Mouse (Mus musculus): ENCODE results near the gene Cep41. TPM values are rescaled to one million over a fixed set of nuclear protein-coding genes. Genes with fewer than 3 reads are reported as not detected.

Cep41 gene
- 21.1 and 33.9 TPM in 2 replicates for polyA plus RNA-seq (2012; ENCODE audit: low replicate concordance)

DNA sequence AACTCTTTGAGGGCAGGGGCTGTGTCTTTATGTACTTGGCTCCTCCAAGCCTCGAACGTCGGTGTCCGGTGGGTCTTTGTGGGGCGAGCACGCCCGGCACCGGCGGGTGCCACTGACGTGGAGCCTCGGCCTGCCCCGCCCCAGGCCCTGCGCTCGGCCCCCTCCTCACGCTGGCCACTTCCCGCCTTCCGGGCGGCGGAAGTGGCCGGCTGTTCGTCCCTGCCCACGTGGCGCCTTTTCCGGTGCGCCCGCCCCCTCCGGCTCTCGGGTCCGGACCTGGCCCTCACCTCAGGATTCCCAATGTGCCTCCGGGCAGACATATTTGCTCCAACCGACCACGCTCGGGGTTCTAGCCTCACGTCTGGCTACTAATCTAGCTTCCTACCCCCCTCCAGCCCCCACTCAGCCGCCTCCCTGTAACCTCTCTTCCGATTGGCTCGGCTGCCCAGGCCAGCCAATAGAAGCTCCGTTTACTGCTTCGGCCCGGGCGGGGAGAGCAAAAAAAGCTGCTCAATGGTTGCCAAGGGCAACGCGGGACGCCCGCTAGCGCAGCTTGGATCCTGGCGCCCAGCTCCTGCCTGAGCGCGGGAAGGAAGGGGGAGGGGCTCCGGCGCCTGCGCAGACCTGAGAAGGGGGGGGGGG, at the start of gene Cep41:
Gene Cep41, minus strand, starts transcription at position 400 of the 642 bp plus-strand sequence.

GRCm38 (mm10) chr6:30723331-30723730, 29.8 kb upstream of the Cep41 start, which contains the start of gene Mest:
TSS of gene Mest (plus strand) at chr6:30723547.

GRCm38 (mm10) chr6:30638674-30639268, 54.8 kb downstream of the Cep41 start, which contains the start of gene Cpa1:
TSS of gene Cpa1 (plus strand) at chr6:30639218.

DNA sequence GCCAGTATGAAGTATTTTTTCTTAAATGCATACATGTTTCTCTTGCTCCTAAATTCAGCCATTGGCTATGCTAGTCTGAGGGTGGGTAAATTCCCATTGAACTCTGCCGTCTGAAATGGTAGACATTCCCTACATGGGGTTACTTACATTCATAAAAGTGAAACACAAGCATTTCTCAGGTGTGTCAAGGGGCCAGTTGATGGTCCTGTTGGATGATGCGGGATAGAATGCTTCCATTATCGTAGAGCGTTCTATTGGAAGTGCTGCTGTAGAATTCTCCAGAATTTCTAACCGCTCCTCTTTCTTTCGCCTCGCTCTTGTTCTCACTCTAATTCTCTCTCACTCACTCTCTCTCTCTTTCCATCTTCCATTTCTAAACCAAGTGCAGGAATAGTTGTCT, 82.8 kb downstream of the Cep41 start, which contains the start of gene Cpa5:
Gene Cpa5, plus strand, starts transcription at position 301 of the 400 bp plus-strand sequence.

Other genes with a start within 250 kb of the Cep41 start
- gene Tmem209, start 184.0 kb downstream of the Cep41 start, polyA plus RNA-seq (2012; ENCODE audit: low replicate concordance), result 3.7 and 4.3 TPM in 2 replicates
- gene Ssmem1, start 183.9 kb downstream of the Cep41 start, polyA plus RNA-seq (2012; ENCODE audit: low replicate concordance), result not detected in 2 replicates
- gene Cpa2, start 152.2 kb downstream of the Cep41 start, polyA plus RNA-seq (2012; ENCODE audit: low replicate concordance), result not detected in 2 replicates
- not detected in 2 replicates for gene Cpa4, start 125.4 kb downstream of the Cep41 start, polyA plus RNA-seq (2012; ENCODE audit: low replicate concordance)
- gene Cpa5, start 82.7 kb downstream of the Cep41 start, polyA plus RNA-seq (2012; ENCODE audit: low replicate concordance), result not detected in 2 replicates
- 0.09 and 0.73 TPM in 2 replicates for gene Cpa1, start 54.5 kb downstream of the Cep41 start, polyA plus RNA-seq (2012; ENCODE audit: low replicate concordance)
- gene Mest, start 29.8 kb upstream of the Cep41 start, polyA plus RNA-seq (2012; ENCODE audit: low replicate concordance), result 2.3 and 4.2 TPM in 2 replicates
- 1.7 and 9.2 TPM in 2 replicates for gene Copg2, start 203.0 kb upstream of the Cep41 start, polyA plus RNA-seq (2012; ENCODE audit: low replicate concordance)
- not detected in 2 replicates for gene Tsga13, start 221.8 kb upstream of the Cep41 start, polyA plus RNA-seq (2012; ENCODE audit: low replicate concordance)

All from hematopoietic multipotent progenitor cell, adult 10-12 weeks (in vitro differentiated cells).